Mouse (Mus musculus): ENCODE data around the gene Hoxa1. TPM values are rescaled to one million over a fixed set of nuclear protein-coding genes. Genes with fewer than 3 reads are reported as not detected.

Hoxa1 gene
- total RNA-seq, 2 experiments from 2014 or later: not detected

- no peak for ATAC-seq (replicated peaks; ENCODE audit: low FRiP score, poor library complexity, severe bottlenecking)
These were observed 33.0 kb upstream of the Hoxa1 start, which contains the start of gene Hoxa4 for GRCm38 (mm10) chr6:52190906-52191810. Hoxa4 (minus strand) TSS chr6:52191753.

DNA sequence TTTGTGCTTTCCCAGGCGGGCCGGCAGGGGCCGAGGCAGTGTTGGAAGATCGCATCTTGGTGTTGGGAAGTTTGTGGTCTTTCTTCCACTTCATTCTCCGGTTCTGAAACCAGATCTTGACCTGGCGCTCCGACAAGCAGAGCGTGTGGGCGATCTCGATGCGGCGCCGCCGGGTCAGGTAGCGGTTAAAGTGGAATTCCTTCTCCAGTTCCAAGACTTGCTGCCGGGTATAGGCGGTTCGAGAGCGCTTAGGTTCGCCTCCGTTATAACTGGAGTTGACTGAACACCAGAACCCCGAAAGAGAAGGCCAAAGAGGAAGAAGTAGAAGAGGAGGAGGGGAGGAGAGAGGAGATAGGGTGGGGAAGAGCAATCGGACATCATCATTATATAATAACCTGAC, 32.3 kb upstream of the Hoxa1 start:
- ATAC-seq (replicated peaks; ENCODE audit: low FRiP score, poor library complexity, severe bottlenecking): no peak

GRCm38 (mm10) chr6:52189909-52190308, 31.8 kb upstream of the Hoxa1 start:
- ATAC-seq (replicated peaks; ENCODE audit: low FRiP score, poor library complexity, severe bottlenecking): no peak

DNA sequence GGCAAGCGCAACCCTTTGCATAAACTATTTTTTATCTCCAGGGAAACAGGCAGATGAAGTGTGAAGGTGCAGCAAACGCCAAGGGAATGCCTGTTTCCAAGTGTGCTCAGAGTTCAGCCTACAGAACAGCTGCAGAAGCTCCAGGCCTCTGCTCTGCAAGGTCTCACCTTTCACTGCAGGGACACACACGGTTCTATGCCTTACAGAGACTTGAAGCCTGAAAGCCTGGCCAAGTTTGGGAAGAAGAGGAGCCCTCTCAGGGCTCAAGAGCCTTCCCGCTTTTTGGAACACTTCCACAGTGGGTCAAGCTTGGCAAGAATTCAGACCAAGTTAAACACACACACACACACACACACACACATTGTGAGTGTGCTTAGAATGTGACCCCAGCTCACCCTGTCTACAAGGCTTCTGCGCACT, 31.1 kb upstream of the Hoxa1 start:
- ATAC-seq (replicated peaks; ENCODE audit: low FRiP score, poor library complexity, severe bottlenecking): no peak

DNA sequence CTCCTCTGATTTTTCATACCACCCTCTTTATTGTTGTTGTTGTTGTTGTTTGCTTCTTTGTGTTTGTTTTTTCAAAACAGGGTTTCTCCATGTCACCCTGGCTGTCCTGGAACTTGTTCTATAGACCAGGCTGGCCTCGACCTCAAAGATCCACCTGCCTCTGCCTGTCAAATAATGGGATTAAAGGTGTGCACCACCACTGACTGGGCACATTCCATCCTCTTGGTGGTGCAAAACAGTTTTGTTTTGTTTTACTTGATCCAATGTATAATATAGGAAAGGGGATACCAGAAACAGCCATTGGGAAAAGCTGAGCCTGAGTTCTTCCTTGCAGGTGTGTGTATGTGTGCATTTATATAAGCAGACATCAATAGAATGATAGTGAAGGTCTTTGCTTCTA, 28.4 kb upstream of the Hoxa1 start:
- no peak for ATAC-seq (replicated peaks; ENCODE audit: low FRiP score, poor library complexity, severe bottlenecking)

- ATAC-seq (replicated peaks; ENCODE audit: low FRiP score, poor library complexity, severe bottlenecking): no peak
These were observed 27.7 kb upstream of the Hoxa1 start for GRCm38 (mm10) chr6:52185834-52186233.

DNA sequence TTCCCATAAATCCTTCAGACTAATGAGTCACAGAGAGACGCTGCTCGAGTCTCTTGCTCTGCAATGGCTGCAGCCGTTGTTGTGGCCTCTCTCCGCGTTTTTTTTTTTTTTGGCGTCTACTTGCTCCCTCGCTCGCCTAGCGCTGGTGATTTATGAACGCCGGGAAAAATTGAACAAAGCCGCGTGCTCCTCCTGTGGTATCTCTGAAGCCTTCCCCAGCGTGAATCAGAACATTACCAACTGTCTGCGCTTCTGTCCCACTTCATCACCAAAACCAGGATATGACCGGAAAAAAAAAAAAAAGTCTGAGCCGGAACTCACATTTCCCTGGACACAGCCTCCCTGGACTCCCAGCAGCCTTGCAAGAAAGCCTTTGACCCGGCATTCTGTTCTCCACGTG, 27.1 kb upstream of the Hoxa1 start:
- ATAC-seq (replicated peaks; ENCODE audit: low FRiP score, poor library complexity, severe bottlenecking): no peak

DNA sequence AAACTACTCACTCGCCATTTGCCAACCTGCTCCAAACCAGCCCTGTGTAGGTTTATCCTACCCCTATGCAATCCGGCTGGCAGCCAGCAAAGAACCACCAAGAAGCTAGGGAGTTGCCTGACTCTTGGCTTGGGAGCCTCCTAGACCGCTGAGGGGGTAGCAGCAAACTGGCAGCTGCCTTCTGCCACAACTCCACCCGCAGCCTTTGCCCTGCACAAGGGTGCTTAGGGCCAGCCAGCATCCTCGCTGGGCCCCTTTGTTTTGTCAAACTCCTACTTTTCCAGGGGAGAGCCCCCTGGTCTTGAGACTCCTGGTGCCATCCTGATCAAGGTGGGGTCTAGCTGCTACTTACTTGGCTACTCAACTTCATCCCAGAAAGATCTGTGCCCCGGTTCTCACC, 26.6 kb upstream of the Hoxa1 start:
- ATAC-seq (replicated peaks; ENCODE audit: low FRiP score, poor library complexity, severe bottlenecking): no peak

DNA sequence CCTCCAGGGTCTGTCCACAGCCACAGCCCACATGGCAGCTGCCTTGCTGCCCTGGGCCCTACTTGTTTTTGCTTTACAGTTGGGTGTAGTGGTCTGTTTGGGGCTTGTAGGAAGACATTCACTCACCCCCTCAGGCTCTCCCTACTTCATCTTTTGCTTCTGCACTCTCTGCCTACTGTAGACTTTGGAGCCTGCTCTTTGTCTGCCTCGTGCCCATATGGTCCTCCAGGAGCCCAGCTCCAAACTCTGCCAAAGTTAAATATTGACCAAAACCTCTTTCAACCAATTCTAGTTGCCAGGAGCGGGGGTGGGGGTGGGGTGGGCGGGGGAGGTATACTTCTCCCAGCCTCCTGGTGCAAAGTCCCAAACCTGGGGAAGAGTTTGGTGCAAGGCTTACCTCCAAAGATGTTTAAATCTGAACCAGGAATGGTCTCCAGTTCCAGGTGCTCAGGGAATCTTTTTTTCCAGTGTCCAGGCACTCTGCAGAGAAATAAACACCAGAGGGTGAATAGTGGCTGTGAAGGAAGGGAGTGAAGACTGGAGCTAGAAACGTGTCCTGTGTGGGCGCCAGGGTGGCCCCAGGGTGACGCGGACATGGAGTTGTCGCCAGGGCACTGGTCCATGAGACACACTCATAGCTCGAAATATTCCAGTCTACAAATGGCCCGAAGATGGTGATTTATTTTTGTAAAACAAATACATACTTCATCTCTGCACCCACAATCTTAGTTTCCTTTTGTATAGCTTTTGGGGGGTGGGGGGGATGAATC, 25.4 kb upstream of the Hoxa1 start:
- ATAC-seq (replicated peaks; ENCODE audit: low FRiP score, poor library complexity, severe bottlenecking): no peak

DNA sequence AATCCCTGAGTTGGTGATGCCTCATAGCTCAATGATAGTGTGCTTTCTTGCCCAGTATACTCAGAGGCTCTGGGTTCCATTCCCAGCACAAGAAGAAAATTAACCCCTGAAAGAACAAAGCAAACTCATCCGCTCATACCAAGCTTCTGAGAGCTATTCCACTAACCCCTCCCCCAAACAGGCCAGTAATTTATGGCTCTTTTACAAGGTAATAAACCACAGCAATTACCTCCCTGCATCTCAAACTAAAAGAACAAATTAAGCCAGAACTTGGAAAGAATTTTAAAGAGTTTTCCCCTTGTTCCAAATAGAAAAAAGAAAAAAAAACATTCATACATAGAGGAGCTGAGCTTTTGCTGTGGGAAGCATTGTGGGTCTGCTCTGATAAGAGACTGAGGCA, 24.7 kb upstream of the Hoxa1 start:
- ATAC-seq (replicated peaks; ENCODE audit: low FRiP score, poor library complexity, severe bottlenecking): no peak

- ATAC-seq (replicated peaks; ENCODE audit: low FRiP score, poor library complexity, severe bottlenecking): no peak
These were observed 23.9 kb upstream of the Hoxa1 start for GRCm38 (mm10) chr6:52182030-52182429.

DNA sequence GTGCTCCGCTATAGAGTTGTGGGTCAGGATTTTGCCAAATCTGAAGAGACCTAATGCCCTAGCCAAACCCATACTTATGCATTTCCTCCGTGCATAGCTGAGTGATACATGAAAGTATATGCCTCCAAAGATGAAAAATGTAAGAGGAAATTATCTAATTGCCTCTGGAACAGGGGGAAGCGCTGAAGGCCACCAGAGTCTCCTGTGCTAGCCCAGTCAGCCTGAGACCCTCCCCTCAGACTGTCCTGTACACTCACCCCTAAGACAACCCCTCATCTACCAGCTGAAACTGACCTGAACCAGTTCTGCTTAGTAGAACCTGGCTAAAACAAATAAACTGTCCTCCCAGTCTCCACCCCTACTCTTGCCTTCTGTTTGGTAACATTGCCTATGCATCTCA, 22.6 kb upstream of the Hoxa1 start:
- ATAC-seq (replicated peaks; ENCODE audit: low FRiP score, poor library complexity, severe bottlenecking): no peak

- ATAC-seq (replicated peaks; ENCODE audit: low FRiP score, poor library complexity, severe bottlenecking): no peak
These were observed 22.1 kb upstream of the Hoxa1 start for GRCm38 (mm10) chr6:52180213-52180710.

- no peak for ATAC-seq (replicated peaks; ENCODE audit: low FRiP score, poor library complexity, severe bottlenecking)
These were observed 21.6 kb upstream of the Hoxa1 start for GRCm38 (mm10) chr6:52179690-52180089.

DNA sequence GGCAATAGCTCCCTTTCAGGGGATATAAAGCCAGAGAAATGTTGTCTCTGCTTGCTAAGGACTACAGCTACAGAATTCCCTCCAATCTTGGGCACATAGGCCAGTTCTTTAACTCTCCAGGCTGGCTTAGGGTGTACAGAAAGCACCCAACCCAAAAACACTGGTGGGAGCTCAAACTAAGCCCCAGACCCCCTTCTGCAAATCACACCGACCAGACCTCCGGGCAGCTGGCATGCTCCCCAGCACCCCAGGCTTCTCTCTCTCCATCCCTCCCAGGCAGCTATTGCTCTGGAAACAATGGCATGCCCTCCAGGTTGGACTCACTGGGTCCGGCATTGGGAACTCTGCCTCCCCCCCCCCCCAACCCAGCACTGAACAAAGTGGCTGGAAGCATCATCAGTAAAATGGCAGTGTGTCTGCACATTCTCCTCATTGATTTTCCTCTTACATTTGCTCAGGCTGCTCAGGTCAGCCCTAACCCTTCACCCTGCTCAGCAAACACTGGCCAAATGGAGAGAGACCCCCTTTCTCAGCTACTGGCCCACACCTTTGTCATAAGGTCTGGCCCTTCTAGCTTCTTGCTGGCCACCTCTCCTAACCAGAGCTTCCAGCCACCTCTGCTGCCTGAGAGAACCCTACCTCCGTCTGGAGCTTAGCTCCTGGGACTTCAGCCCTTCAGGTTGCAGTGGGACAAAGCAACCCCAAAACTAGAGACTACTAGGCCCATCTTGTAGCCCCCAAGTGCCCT, 21.0 kb upstream of the Hoxa1 start:
- no peak for ATAC-seq (replicated peaks; ENCODE audit: low FRiP score, poor library complexity, severe bottlenecking)

- no peak for ATAC-seq (replicated peaks; ENCODE audit: low FRiP score, poor library complexity, severe bottlenecking)
These were observed 19.7 kb upstream of the Hoxa1 start for GRCm38 (mm10) chr6:52177806-52178205.

DNA sequence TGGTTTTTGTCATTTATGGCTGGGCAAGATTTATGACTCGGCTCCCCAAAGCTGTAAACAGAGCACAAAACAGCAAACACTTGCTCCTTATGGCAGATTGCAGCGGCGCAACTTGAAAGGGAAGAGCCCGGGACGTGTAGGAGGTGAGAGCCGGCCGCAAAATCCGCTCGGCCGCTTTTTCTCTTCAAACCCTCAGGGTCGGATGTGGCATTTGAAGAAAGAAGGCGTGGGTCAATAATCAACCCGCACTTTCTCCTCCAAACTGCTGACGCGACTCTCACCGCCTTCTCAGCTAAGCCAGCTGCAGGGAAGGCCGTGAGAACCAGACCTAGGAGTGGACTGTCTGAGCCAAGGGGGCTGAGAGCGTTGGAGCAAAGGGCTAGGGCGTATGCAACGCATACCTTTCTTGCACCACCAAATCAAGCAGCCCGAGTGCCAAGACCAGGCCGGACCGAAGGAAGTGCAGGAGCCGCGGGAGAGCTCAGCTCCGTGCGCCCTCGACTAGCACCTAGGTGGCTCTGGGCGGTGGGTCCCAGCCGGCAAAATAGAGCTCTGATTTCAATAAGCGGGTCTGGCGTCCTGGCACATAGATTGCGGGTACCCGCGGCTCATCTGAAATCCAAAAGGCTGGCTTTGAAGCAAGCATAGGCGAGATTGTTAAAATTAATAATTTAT, 19.1 kb upstream of the Hoxa1 start, which contains the start of gene 5730596B20Rik:
5730596B20Rik (plus strand) TSS at position 438 of the 675 bp plus-strand sequence.
- ATAC-seq (replicated peaks; ENCODE audit: low FRiP score, poor library complexity, severe bottlenecking): no peak

DNA sequence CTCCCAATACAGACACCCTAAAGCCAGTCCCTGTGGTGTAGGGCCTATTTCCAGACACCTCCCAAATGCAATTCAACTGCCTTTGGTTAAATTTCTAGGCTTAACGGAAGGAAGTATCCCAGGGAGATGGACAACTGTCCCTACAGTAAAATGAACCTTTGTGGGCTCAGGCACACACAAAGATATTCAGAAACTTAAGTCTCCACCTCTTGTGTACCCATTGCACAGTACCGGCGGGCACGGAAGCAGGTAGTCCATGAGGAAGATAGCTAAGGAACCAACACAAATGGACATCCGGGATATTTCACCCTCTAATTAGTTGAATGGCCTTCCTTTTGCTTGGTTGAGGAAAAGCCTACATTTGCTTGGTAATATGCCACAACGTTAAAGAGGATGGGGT, 18.3 kb upstream of the Hoxa1 start:
- no peak for ATAC-seq (replicated peaks; ENCODE audit: low FRiP score, poor library complexity, severe bottlenecking)

DNA sequence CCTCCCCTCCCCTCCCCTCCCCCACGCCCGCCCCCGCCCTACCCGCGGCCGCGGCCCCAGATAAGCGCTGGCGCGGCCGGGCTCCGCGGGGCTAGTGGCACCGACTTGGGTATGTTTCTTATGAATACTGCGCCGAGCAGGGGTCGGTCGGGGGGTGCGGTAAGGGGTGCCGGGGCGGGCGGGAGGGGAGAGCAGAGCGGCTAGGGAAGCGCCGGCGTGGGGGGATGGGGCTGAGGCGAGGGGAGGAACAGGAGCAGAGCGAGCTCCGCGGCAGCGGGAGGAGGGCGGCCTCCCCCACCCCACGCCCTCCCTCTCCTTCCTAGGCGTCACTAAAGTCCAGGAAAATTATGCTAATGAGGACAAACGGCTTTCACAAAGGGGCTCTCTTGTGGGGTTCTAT, 17.7 kb upstream of the Hoxa1 start:
- ATAC-seq (replicated peaks; ENCODE audit: low FRiP score, poor library complexity, severe bottlenecking): no peak
